Comparison of ENCODE assay signal across 14 mouse cellular contexts in genomic region chr11:96332105-96332504, GRCm38 (mm10). TPM values are rescaled to one million over a fixed set of nuclear protein-coding genes. Genes with fewer than 3 reads are reported as not detected.
DNase-seq lines count a peak whose midpoint lies in the region; ATAC-seq and TF ChIP-seq lines count a peak whose summit lies in the region.
"Had no signal": no experiment of that assay in that cellular context is flagged by ENCODE, and none has a peak within 500 bp of the region (broad histone marks: within the 10 kb centered on the region; RNA-seq: fewer than 3 reads in every experiment).

No protein-coding gene starts in this region.

- no peaks in the 10 kb centered on the region for H3K27me3 ChIP-seq in kidney, postnatal 0 days (ENCODE audit: insufficient read depth, low read length)
- peaks cover 100% of the 10 kb centered on the region for H3K27me3 ChIP-seq in embryonic facial prominence, embryonic 12.5 days
- peaks cover 83% of the 10 kb centered on the region for H3K27me3 ChIP-seq in hindbrain, postnatal 0 days (ENCODE audit: insufficient read depth, low read length)
- no peaks in the 10 kb centered on the region for H3K27me3 ChIP-seq in neural tube, embryonic 15.5 days (replicated peaks)

- peak; percentile 89 for DNase-seq in kidney, postnatal 0 days (ENCODE audit: low spot score)
- no peak for DNase-seq in kidney, adult 8-10 months
- DNase-seq in hindbrain, postnatal 0 days (ENCODE audit: low spot score), result no peak
- DNase-seq in left cerebral cortex, postnatal 25 days (ENCODE audit: low spot score in 2 of 2), result no peak
- DNase-seq: adrenal gland, postnatal 36 days; cerebellum, adult 9-11 months; gastrocnemius, postnatal 10 days had no signal

- peak overlapping the region; percentile 72 for H3K4me2 ChIP-seq in kidney, postnatal 0 days (ENCODE audit: low read length)
- H3K4me2 ChIP-seq in embryonic facial prominence, embryonic 12.5 days (replicated peaks), result peak overlapping the region; percentile 34
- peak overlapping the region; percentile 56 for H3K4me2 ChIP-seq in hindbrain, postnatal 0 days (ENCODE audit: low read depth, low read length)
- peak overlapping the region; percentile 87 for H3K4me2 ChIP-seq in neural tube, embryonic 15.5 days

- peak overlapping the region; percentile 33 for H3K4me3 ChIP-seq in kidney, postnatal 0 days (replicated peaks; ENCODE audit: low read depth, low read length)
- peak overlapping the region; percentile 18; the same call in 1 of the 2 replicates for H3K4me3 ChIP-seq in embryonic facial prominence, embryonic 12.5 days
- peak overlapping the region; percentile 32 for H3K4me3 ChIP-seq in hindbrain, postnatal 0 days (ENCODE audit: low read length)
- H3K4me3 ChIP-seq in neural tube, embryonic 15.5 days (replicated peaks), result peak overlapping the region; percentile 60
- H3K4me3 ChIP-seq: erythroblast, embryonic 14.5 days; megakaryocyte, embryonic 14.5 days had no signal

- no peak for ATAC-seq in kidney, postnatal 0 days (replicated peaks; ENCODE audit: low FRiP score, low read depth)
- no peak for ATAC-seq in embryonic facial prominence, embryonic 12.5 days (ENCODE audit: insufficient number of reproducible peaks, insufficient read depth, low FRiP score, low TSS enrichment)
- no peak for ATAC-seq in hindbrain, postnatal 0 days
- no peak for ATAC-seq in neural tube, embryonic 15.5 days (ENCODE audit: low FRiP score)
- no peak for ATAC-seq in inflammation-experienced regulatory T-cells, adult 6 months

- peak overlapping the region; percentile 73 for H3K9ac ChIP-seq in kidney, postnatal 0 days (ENCODE audit: low read depth, low read length)
- H3K9ac ChIP-seq in embryonic facial prominence, embryonic 12.5 days, result 0 out of 2 replicates have a peak overlapping the region, but pooled peaks have one; percentile 19
- H3K9ac ChIP-seq in hindbrain, postnatal 0 days (replicated peaks; ENCODE audit: low read length), result peak overlapping the region; percentile 54
- peak overlapping the region; percentile 78 for H3K9ac ChIP-seq in neural tube, embryonic 15.5 days (replicated peaks)

- no peaks in the 10 kb centered on the region for H3K9me3 ChIP-seq in kidney, postnatal 0 days (replicated peaks; ENCODE audit: low read length)
- no peaks in the 10 kb centered on the region for H3K9me3 ChIP-seq in embryonic facial prominence, embryonic 12.5 days
- H3K9me3 ChIP-seq in hindbrain, postnatal 0 days (ENCODE audit: low read length), result no peaks in the 10 kb centered on the region
- no peaks in the 10 kb centered on the region for H3K9me3 ChIP-seq in neural tube, embryonic 15.5 days (replicated peaks)
- H3K9me3 ChIP-seq: megakaryocyte, embryonic 14.5 days had no signal

- intact Hi-C loops in left cerebral cortex, postnatal 25 days (cut with DNase I), result loop anchor here (10.0 kb wide), 1 partner anchor 417 kb away; the partner anchor contains the start of gene B4galnt2

- H3K27ac ChIP-seq in kidney, postnatal 0 days, result peak overlapping the region; percentile 96
- H3K27ac ChIP-seq in embryonic facial prominence, embryonic 12.5 days, result no peak overlapping the region
- peak overlapping the region; percentile 80 for H3K27ac ChIP-seq in hindbrain, postnatal 0 days
- peak overlapping the region; percentile 99 for H3K27ac ChIP-seq in neural tube, embryonic 15.5 days (replicated peaks)

- peaks cover 10% of the 10 kb centered on the region; the same call in 1 of the 2 replicates for H3K36me3 ChIP-seq in kidney, postnatal 0 days (ENCODE audit: insufficient read depth, low read length)
- H3K36me3 ChIP-seq in embryonic facial prominence, embryonic 12.5 days, result no peaks in the 10 kb centered on the region
- H3K36me3 ChIP-seq in hindbrain, postnatal 0 days (ENCODE audit: insufficient read depth, low read length), result no peaks in the 10 kb centered on the region
- no peaks in the 10 kb centered on the region for H3K36me3 ChIP-seq in neural tube, embryonic 15.5 days

- no peak for TF ChIP-seq CTCF in kidney, postnatal 0 days (IDR thresholded peaks at IDR 0.05; ENCODE audit: low read depth)
- TF ChIP-seq CTCF in hindbrain, postnatal 0 days (IDR thresholded peaks at IDR 0.05; ENCODE audit: low read depth), result no peak

- peaks cover 78% of the 10 kb centered on the region for H3K4me1 ChIP-seq in kidney, postnatal 0 days (replicated peaks; ENCODE audit: insufficient read depth, low read length)
- peaks cover 7% of the 10 kb centered on the region; the same call in 1 of the 2 replicates for H3K4me1 ChIP-seq in embryonic facial prominence, embryonic 12.5 days
- H3K4me1 ChIP-seq in hindbrain, postnatal 0 days (ENCODE audit: insufficient read depth, low read length), result no peaks in the 10 kb centered on the region; the same call in 1 of the 2 replicates
- peaks cover 95% of the 10 kb centered on the region for H3K4me1 ChIP-seq in neural tube, embryonic 15.5 days
- H3K4me1 ChIP-seq: megakaryocyte, embryonic 14.5 days had no signal

- WGBS in kidney, postnatal 0 days, result 6% methylated on average over 8 of the region's 8 CpGs
- 2% methylated on average over 8 of the region's 8 CpGs for WGBS in embryonic facial prominence, embryonic 12.5 days
- 5% methylated on average over 8 of the region's 8 CpGs for WGBS in hindbrain, postnatal 0 days
- 2% methylated on average over 8 of the region's 8 CpGs for WGBS in neural tube, embryonic 15.5 days

RNA-seq across cellular contexts. Expression of gene Hoxb3, which starts 9.0 kb away (rescaled TPM):
- polyA plus RNA-seq in kidney, postnatal 0 days (2015; fragmentation: Nextera tagmentation; extraction: Ambion mirVana), result 3.9 and 4.2 TPM in 2 replicates
- polyA plus RNA-seq in embryonic facial prominence, embryonic 12.5 days (2016; fragmentation: Nextera tagmentation; extraction: Ambion mirVana), result 0.53 and 0.87 TPM in 2 replicates
- total RNA-seq in hindbrain, postnatal 0 days (2014; rRNA removed), result 42.1 and 42.2 TPM in 2 replicates
- 6.6 and 8.1 TPM in 2 replicates for polyA plus RNA-seq in hindbrain, postnatal 0 days (2015; fragmentation: Nextera tagmentation; extraction: Ambion mirVana)
- 8.0 and 12.6 TPM in 2 replicates for polyA plus RNA-seq in neural tube, embryonic 15.5 days (2015; fragmentation: Nextera tagmentation; extraction: Ambion mirVana)
- under 1 TPM in 1 of 3 experiments, not detected in 2; 0.86 TPM for polyA plus RNA-seq in inflammation-experienced regulatory T-cells, adult 6 months (2017; shearing (Covaris generic))
- not detected for total RNA-seq in left cerebral cortex, postnatal 25 days (2021)
- total RNA-seq: layer of hippocampus, postnatal 14 days; MEL had no signal
- polyA plus RNA-seq: erythroblast, embryonic 14.5 days had no signal

RNA-seq across cellular contexts. Expression of gene Hoxb4, which starts 14.0 kb away (rescaled TPM):
- 3.6 and 3.8 TPM in 2 replicates for polyA plus RNA-seq in kidney, postnatal 0 days (2015; fragmentation: Nextera tagmentation; extraction: Ambion mirVana)
- 0.22 TPM in 1 of 2 replicates, not detected in the other for polyA plus RNA-seq in embryonic facial prominence, embryonic 12.5 days (2016; fragmentation: Nextera tagmentation; extraction: Ambion mirVana)
- total RNA-seq in hindbrain, postnatal 0 days (2014; rRNA removed), result 4.2 and 8.6 TPM in 2 replicates
- 2.4 and 3.3 TPM in 2 replicates for polyA plus RNA-seq in hindbrain, postnatal 0 days (2015; fragmentation: Nextera tagmentation; extraction: Ambion mirVana)
- polyA plus RNA-seq in neural tube, embryonic 15.5 days (2015; fragmentation: Nextera tagmentation; extraction: Ambion mirVana), result 3.7 and 5.0 TPM in 2 replicates
- 1 to 10 TPM in 2 of 3 experiments, under 1 TPM in 1; 0.92 to 1.5 (median 1.2) TPM for polyA plus RNA-seq in inflammation-experienced regulatory T-cells, adult 6 months (2017; shearing (Covaris generic))
- total RNA-seq in left cerebral cortex, postnatal 25 days (2021), result not detected
- total RNA-seq: layer of hippocampus, postnatal 14 days; MEL had no signal
- polyA plus RNA-seq: erythroblast, embryonic 14.5 days had no signal

RNA-seq across cellular contexts. Expression of gene Hoxb2, which starts 18.2 kb away (rescaled TPM):
- polyA plus RNA-seq in kidney, postnatal 0 days (2015; fragmentation: Nextera tagmentation; extraction: Ambion mirVana), result 38.0 and 42.3 TPM in 2 replicates
- 3.9 and 6.5 TPM in 2 replicates for polyA plus RNA-seq in embryonic facial prominence, embryonic 12.5 days (2016; fragmentation: Nextera tagmentation; extraction: Ambion mirVana)
- total RNA-seq in hindbrain, postnatal 0 days (2014; rRNA removed), result 35.4 and 36.4 TPM in 2 replicates
- 11.6 and 13.1 TPM in 2 replicates for polyA plus RNA-seq in hindbrain, postnatal 0 days (2015; fragmentation: Nextera tagmentation; extraction: Ambion mirVana)
- 33.7 and 42.3 TPM in 2 replicates for polyA plus RNA-seq in neural tube, embryonic 15.5 days (2015; fragmentation: Nextera tagmentation; extraction: Ambion mirVana)
- polyA plus RNA-seq in inflammation-experienced regulatory T-cells, adult 6 months (2017; shearing (Covaris generic)), result not detected
- total RNA-seq in left cerebral cortex, postnatal 25 days (2021), result not detected
- total RNA-seq: layer of hippocampus, postnatal 14 days; MEL had no signal
- polyA plus RNA-seq: erythroblast, embryonic 14.5 days had no signal

RNA-seq across cellular contexts. Expression of gene Hoxb5, which starts 29.0 kb away (rescaled TPM):
- 10.2 and 12.9 TPM in 2 replicates for polyA plus RNA-seq in kidney, postnatal 0 days (2015; fragmentation: Nextera tagmentation; extraction: Ambion mirVana)
- polyA plus RNA-seq in embryonic facial prominence, embryonic 12.5 days (2016; fragmentation: Nextera tagmentation; extraction: Ambion mirVana), result 0.38 TPM in 1 of 2 replicates, not detected in the other
- total RNA-seq in hindbrain, postnatal 0 days (2014; rRNA removed), result 16.5 and 24.3 TPM in 2 replicates
- polyA plus RNA-seq in hindbrain, postnatal 0 days (2015; fragmentation: Nextera tagmentation; extraction: Ambion mirVana), result 109 and 113 TPM in 2 replicates
- polyA plus RNA-seq in neural tube, embryonic 15.5 days (2015; fragmentation: Nextera tagmentation; extraction: Ambion mirVana), result 39.5 and 106 TPM in 2 replicates
- polyA plus RNA-seq in inflammation-experienced regulatory T-cells, adult 6 months (2017; shearing (Covaris generic)), result not detected
- total RNA-seq in left cerebral cortex, postnatal 25 days (2021), result not detected
- total RNA-seq: layer of hippocampus, postnatal 14 days; MEL had no signal
- polyA plus RNA-seq: erythroblast, embryonic 14.5 days had no signal

RNA-seq across cellular contexts. Expression of gene Hoxb1, which starts 33.4 kb away (rescaled TPM):
- polyA plus RNA-seq in kidney, postnatal 0 days (2015; fragmentation: Nextera tagmentation; extraction: Ambion mirVana), result 0.13 and 0.37 TPM in 2 replicates
- 0.08 and 0.18 TPM in 2 replicates for polyA plus RNA-seq in embryonic facial prominence, embryonic 12.5 days (2016; fragmentation: Nextera tagmentation; extraction: Ambion mirVana)
- total RNA-seq in hindbrain, postnatal 0 days (2014; rRNA removed), result 0.21 TPM in 1 of 2 replicates, not detected in the other
- polyA plus RNA-seq in hindbrain, postnatal 0 days (2015; fragmentation: Nextera tagmentation; extraction: Ambion mirVana), result 0.08 and 0.24 TPM in 2 replicates
- polyA plus RNA-seq in neural tube, embryonic 15.5 days (2015; fragmentation: Nextera tagmentation; extraction: Ambion mirVana), result 0.38 and 0.65 TPM in 2 replicates
- not detected for polyA plus RNA-seq in inflammation-experienced regulatory T-cells, adult 6 months (2017; shearing (Covaris generic))
- total RNA-seq in left cerebral cortex, postnatal 25 days (2021), result not detected
- total RNA-seq: adrenal gland, postnatal 36 days; gastrocnemius, postnatal 10 days; layer of hippocampus, postnatal 14 days; MEL had no signal
- polyA plus RNA-seq: erythroblast, embryonic 14.5 days had no signal

Comparison
In these comparisons a context has a peak if more than half of its experiments do, and no peak if none do; other contexts are left out.
1. H3K4me2 ChIP-seq: peak in every context shown above with its lines; median percentile 87 in neural tube, embryonic 15.5 days; 72 in kidney, postnatal 0 days; 56 in hindbrain, postnatal 0 days; 34 in embryonic facial prominence, embryonic 12.5 days.
2. H3K9ac ChIP-seq: peak in every context shown above with its lines; median percentile 78 in neural tube, embryonic 15.5 days; 73 in kidney, postnatal 0 days; 54 in hindbrain, postnatal 0 days; 19 in embryonic facial prominence, embryonic 12.5 days.